Mouse (Mus musculus) embryonic facial prominence, embryonic 12.5 days (tissue): ENCODE results near the gene Rassf4. TPM values are rescaled to one million over a fixed set of nuclear protein-coding genes. Genes with fewer than 3 reads are reported as not detected.

ENCODE experiments used
- ATAC-seq: fragments of 200-750 bp; cut with Nextera tagmentation; 2 replicates; pipeline ENCODE4 v1.8.0; 2017; ENCODE audit not compliant: insufficient number of reproducible peaks, insufficient read depth, low FRiP score, low TSS enrichment
- H3K27ac ChIP-seq: fragments of 300-500 bp; sonication (generic); 2 replicates; pipeline ENCODE4 v1.5.1; 2016; ENCODE audit warnings: mild to moderate bottlenecking
- H3K27me3 ChIP-seq: fragments of 300-500 bp; sonication (generic); 2 replicates; pipeline ENCODE4 v1.6.1; 2016; ENCODE audit warnings: mild to moderate bottlenecking, moderate library complexity
- H3K36me3 ChIP-seq: fragments of 300-500 bp; sonication (generic); 2 replicates; pipeline ENCODE4 v1.6.1; 2016; ENCODE audit warnings: mild to moderate bottlenecking
- H3K4me1 ChIP-seq: fragments of 300-500 bp; sonication (generic); 2 replicates; pipeline ENCODE4 v1.6.1; 2016
- H3K4me2 ChIP-seq: fragments of 300-500 bp; sonication (generic); replicated peaks from 2 replicates; pipeline ENCODE4 v1.6.1; 2016; ENCODE audit warnings: mild to moderate bottlenecking, moderate library complexity
- H3K4me3 ChIP-seq: fragments of 300-500 bp; sonication (generic); 2 replicates; pipeline ENCODE4 v1.5.1; 2016; ENCODE audit warnings: mild to moderate bottlenecking
- H3K9ac ChIP-seq: fragments of 300-500 bp; sonication (generic); 2 replicates; pipeline ENCODE4 v1.6.1; 2016; ENCODE audit warnings: mild to moderate bottlenecking, moderate library complexity
- H3K9me3 ChIP-seq: fragments of 300-500 bp; sonication (generic); 2 replicates; pipeline ENCODE4 v1.6.1; 2016; ENCODE audit warnings: mild to moderate bottlenecking, moderate library complexity
- WGBS: fragments of 180-500 bp; shearing (Covaris S2); methylation state at CpG from one replicate; pipeline ENCODE4 v1.1.7; 2016; 5-methylcytosine and 5-hydroxymethylcytosine counted together
- polyA plus RNA-seq: library from polyadenylated mRNA; unstranded; fragments of >200 nt; fragmentation: Nextera tagmentation; extraction: Ambion mirVana; gene quantifications from 2 replicates; pipeline ENCODE4 v1.2.1, GENCODE M21; 2016

Rassf4 gene
- polyA plus RNA-seq, 1 experiment from 2014 or later: 14.4 TPM

DNA sequence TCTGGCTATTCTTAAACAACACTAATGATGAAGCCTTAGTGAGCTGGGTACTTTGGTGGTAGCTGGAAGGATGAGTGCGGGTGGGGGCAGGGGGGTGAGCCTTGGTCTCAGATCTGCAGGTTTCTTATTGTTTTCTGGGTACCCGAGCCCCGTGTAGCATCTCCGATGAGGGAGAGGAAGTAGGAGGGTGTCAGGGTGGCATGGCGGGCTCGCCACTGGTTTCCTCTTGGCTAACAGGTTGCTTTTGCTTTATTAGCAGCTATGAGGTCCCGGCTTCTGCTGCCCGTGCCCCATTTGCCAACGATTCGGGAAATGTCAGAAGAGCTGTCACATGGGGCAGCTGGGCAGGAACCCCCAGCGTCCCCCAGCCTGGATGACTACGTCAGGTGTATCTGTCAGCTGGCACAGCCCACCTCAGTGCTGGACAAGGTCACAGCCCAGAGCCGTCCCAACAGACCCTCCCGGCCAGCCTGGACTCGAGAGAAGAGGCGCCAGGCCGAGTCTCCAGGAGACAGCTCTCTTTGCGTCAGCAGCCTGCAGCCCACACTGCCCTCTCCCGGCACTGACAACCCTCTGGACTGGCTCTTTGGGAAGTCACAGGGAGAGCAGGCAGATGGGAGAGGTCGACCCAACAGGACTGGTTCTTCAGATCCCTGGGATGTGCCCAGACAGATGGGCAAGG lies 22.2 kb downstream of the Rassf4 start:
- Histone ChIP-seq H3K36me3 (no peaks in the 10 kb centered on the region), H3K4me2 (0 out of 2 replicates have a peak overlapping the region, but pooled peaks have one; percentile 9), H3K27me3 (no peaks in the 10 kb centered on the region), H3K4me3 (no peak overlapping the region), H3K9ac (no peak overlapping the region), H3K4me1 (peaks cover 14% of the 10 kb centered on the region), H3K9me3 (no peaks in the 10 kb centered on the region), H3K27ac (peak overlapping the region; percentile 23; the same call in 1 of the 2 replicates)
- no peak for ATAC-seq
- WGBS: 77% methylated on average over 20 of the region's 20 CpGs

DNA sequence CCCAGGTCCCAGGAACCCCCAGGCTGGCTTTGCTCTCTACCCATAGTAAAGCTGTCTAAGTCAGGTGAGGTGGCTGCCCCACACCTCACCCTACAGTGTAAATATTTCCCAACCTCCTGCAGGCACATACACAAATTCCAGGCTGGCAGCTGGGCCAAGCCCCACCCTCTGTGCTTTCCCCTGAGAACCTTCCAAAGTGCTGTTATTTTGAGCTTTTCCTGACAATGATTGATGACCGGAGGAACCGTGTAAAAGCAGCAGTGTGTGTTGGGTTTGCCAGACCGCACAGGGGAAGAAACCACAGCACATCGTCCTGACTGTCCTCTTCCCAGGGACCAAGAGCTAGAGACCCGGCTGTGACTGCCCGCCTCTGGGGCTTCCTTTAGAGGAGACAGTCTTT lies 23.3 kb downstream of the Rassf4 start, which contains the start of gene Depp1:
TSS of gene Depp1 (plus strand) at position 204 of the 400 bp plus-strand sequence.
- Histone ChIP-seq H3K4me1 (peaks cover 10% of the 10 kb centered on the region), H3K9ac (no peak within 1 kb of the TSS), H3K4me2 (0 out of 2 replicates have a peak within 1 kb of the TSS, but pooled peaks have one; percentile 9), H3K27me3 (no peaks in the 10 kb centered on the region), H3K4me3 (no peak within 1 kb of the TSS), H3K27ac (peak within 1 kb of the TSS; percentile 23; the same call in 1 of the 2 replicates), H3K9me3 (no peaks in the 10 kb centered on the region), H3K36me3 (no peaks in the 10 kb centered on the region)
- WGBS: 47% methylated on average over 6 of the region's 6 CpGs
- ATAC-seq: no peak

GRCm38 (mm10) chr6:116649811-116650210 lies 23.9 kb downstream of the Rassf4 start:
- Histone ChIP-seq H3K27ac (no peak overlapping the region), H3K4me2 (no peak overlapping the region), H3K4me1 (peaks cover 4% of the 10 kb centered on the region), H3K36me3 (no peaks in the 10 kb centered on the region), H3K4me3 (no peak overlapping the region), H3K9me3 (no peaks in the 10 kb centered on the region), H3K27me3 (no peaks in the 10 kb centered on the region), H3K9ac (no peak overlapping the region)
- WGBS: 88% methylated on average over 7 of the region's 7 CpGs
- ATAC-seq: no peak

DNA sequence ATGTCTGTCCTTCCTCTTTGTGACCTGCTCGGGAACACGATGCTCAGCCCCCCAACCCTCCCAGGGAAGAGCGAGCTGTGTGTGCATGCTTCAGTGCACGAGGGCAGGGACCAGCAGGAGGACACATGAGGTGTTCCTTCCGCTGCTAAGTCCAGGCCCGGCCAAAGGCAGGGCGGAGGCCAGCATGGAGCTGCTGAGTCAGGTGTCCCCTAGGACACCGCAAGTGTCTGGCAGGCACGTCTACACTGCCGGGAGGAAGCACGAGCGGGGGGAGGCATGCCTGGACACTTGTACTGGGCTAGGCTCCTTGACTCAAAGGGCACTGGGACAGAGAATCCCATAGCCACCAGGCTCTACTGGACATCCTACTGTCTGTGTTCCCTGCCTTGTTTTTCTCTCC lies 26.0 kb downstream of the Rassf4 start:
- H3K36me3 ChIP-seq: no peaks in the 10 kb centered on the region
- no peaks in the 10 kb centered on the region for H3K27me3 ChIP-seq
- 84% methylated on average over 12 of the region's 12 CpGs for WGBS
- no peak overlapping the region for H3K9ac ChIP-seq
- H3K27ac ChIP-seq: no peak overlapping the region
- H3K4me1 ChIP-seq: no peaks in the 10 kb centered on the region
- no peak for ATAC-seq
- H3K4me2 ChIP-seq: no peak overlapping the region
- no peak overlapping the region for H3K4me3 ChIP-seq
- H3K9me3 ChIP-seq: no peaks in the 10 kb centered on the region

DNA sequence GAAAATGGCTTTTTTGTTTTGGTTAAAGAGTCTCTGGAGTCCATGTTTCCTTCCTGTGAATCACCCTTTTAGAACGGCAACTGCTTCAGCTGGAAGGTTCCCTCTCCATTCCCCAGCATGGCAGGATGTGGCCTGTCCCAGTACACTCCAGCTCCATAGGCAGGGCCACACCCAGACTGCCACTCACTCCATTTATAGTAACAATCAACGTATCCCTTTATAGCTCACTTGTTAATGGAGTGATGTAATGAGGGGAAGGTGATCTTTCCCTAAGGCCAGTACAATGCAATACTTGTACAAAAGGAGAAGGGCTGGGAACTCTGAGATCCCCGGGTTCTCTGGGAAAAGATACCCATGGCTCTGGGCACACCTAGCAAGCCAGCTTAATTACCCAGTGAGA lies 29.4 kb downstream of the Rassf4 start:
- no peaks in the 10 kb centered on the region for H3K4me1 ChIP-seq
- H3K4me3 ChIP-seq: no peak overlapping the region
- no peak overlapping the region for H3K9ac ChIP-seq
- WGBS: 62% methylated on average over 3 of the region's 3 CpGs
- H3K36me3 ChIP-seq: no peaks in the 10 kb centered on the region
- no peak overlapping the region for H3K4me2 ChIP-seq
- no peak for ATAC-seq
- no peak overlapping the region for H3K27ac ChIP-seq
- no peaks in the 10 kb centered on the region for H3K27me3 ChIP-seq
- H3K9me3 ChIP-seq: no peaks in the 10 kb centered on the region

DNA sequence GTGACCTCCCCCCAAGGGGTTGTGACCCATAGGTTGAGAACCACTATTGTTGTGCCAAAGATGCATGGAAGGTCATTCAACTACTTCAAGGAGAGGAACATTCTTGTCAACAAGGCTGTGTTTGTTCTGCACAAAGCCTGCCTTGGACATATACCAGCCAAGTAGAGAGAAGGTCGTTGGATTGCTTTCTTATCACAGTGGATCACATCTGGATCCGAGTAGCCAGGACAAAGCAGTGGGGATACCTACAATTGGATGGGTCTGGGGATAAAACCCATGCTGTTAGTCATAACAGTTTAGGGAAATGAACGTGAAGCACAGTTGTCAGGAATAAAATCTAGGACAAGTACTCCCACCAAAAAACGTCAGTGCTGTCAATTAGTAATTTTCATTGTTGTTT lies 29.9 kb downstream of the Rassf4 start:
- Histone ChIP-seq H3K27ac (no peak overlapping the region), H3K36me3 (no peaks in the 10 kb centered on the region), H3K9ac (no peak overlapping the region), H3K9me3 (no peaks in the 10 kb centered on the region), H3K4me1 (no peaks in the 10 kb centered on the region), H3K4me3 (no peak overlapping the region), H3K27me3 (no peaks in the 10 kb centered on the region), H3K4me2 (no peak overlapping the region)
- 54% methylated on average over 4 of the region's 4 CpGs for WGBS
- ATAC-seq: no peak

DNA sequence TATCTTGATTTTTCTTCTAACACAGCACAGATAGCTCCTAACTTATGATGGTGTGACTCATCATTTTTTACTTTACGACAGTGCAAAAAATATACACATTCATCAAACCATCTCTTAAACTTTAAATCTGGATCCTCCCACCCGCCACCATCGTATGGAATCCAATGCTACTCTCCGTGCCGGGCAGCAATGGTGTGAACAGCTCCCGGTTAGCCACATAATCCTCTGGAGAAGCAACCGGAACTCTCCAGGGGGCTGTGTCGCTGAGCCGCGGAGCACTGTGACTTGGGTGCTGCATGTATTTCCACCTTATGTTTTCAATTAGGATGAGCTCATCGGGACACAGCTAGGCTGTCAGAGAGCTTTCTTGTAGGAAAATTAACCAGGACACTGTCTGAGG lies 30.8 kb downstream of the Rassf4 start:
- Histone ChIP-seq H3K9me3 (no peaks in the 10 kb centered on the region), H3K27ac (no peak overlapping the region), H3K4me1 (no peaks in the 10 kb centered on the region), H3K4me3 (no peak overlapping the region), H3K36me3 (no peaks in the 10 kb centered on the region), H3K27me3 (no peaks in the 10 kb centered on the region), H3K4me2 (no peak overlapping the region), H3K9ac (no peak overlapping the region)
- ATAC-seq: no peak
- 64% methylated on average over 11 of the region's 11 CpGs for WGBS

DNA sequence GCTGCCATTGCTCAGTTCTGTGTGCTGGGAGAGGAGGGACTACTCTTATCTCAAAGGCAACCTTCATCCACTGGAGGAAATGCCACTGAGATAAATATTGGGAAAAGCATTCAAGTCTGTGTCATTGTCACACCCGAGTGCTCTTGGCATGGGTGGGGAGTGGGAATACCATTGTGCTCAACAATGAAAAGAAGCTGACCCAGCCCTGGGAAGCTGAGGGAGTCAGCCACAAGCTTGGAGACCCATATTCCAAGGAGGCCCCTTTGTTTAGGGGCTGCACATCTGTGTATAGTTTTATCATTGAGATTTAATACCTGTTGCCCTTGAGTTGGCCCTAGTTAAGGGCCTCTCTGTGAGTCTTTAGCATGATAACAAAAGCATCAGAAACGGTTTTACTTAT lies 34.1 kb downstream of the Rassf4 start:
- no peak overlapping the region for H3K4me2 ChIP-seq
- H3K9me3 ChIP-seq: no peaks in the 10 kb centered on the region
- no peak overlapping the region for H3K4me3 ChIP-seq
- H3K27me3 ChIP-seq: no peaks in the 10 kb centered on the region
- no peaks in the 10 kb centered on the region for H3K4me1 ChIP-seq
- 78% methylated on average over 2 of the region's 2 CpGs for WGBS
- H3K36me3 ChIP-seq: no peaks in the 10 kb centered on the region
- no peak for ATAC-seq
- H3K9ac ChIP-seq: no peak overlapping the region
- no peak overlapping the region for H3K27ac ChIP-seq

GRCm38 (mm10) chr6:116638871-116639270 lies 34.9 kb downstream of the Rassf4 start:
- H3K36me3 ChIP-seq: no peaks in the 10 kb centered on the region
- no peak overlapping the region for H3K9ac ChIP-seq
- no peaks in the 10 kb centered on the region for H3K4me1 ChIP-seq
- H3K27ac ChIP-seq: no peak overlapping the region
- ATAC-seq: no peak
- no peaks in the 10 kb centered on the region for H3K27me3 ChIP-seq
- no peak overlapping the region for H3K4me2 ChIP-seq
- 89% methylated on average over 2 of the region's 2 CpGs for WGBS
- H3K9me3 ChIP-seq: no peaks in the 10 kb centered on the region
- H3K4me3 ChIP-seq: no peak overlapping the region

GRCm38 (mm10) chr6:116637496-116637895 lies 36.3 kb downstream of the Rassf4 start:
- no peak overlapping the region for H3K27ac ChIP-seq
- 87% methylated on average over 5 of the region's 5 CpGs for WGBS
- H3K36me3 ChIP-seq: no peaks in the 10 kb centered on the region

GRCm38 (mm10) chr6:116636581-116637235 lies 37.0 kb downstream of the Rassf4 start:
- Histone ChIP-seq H3K4me2 (no peak overlapping the region), H3K4me1 (no peaks in the 10 kb centered on the region), H3K27me3 (no peaks in the 10 kb centered on the region), H3K9me3 (no peaks in the 10 kb centered on the region), H3K9ac (no peak overlapping the region), H3K4me3 (no peak overlapping the region), H3K36me3 (no peaks in the 10 kb centered on the region), H3K27ac (no peak overlapping the region)
- ATAC-seq: no peak
- WGBS: 75% methylated on average over 9 of the region's 9 CpGs

More at GRCm38 (mm10) chr6:116637496-116637895, 36.3 kb downstream of the Rassf4 start:
- Histone ChIP-seq H3K4me3 (no peak overlapping the region), H3K9me3 (no peaks in the 10 kb centered on the region), H3K4me2 (no peak overlapping the region), H3K4me1 (no peaks in the 10 kb centered on the region), H3K27me3 (no peaks in the 10 kb centered on the region), H3K9ac (no peak overlapping the region)
- ATAC-seq: no peak
